Mouse (Mus musculus) gastrocnemius, adult 18-20 months (tissue): ENCODE measurements around the gene Srgap1. TPM values are rescaled to one million over a fixed set of nuclear protein-coding genes. Genes with fewer than 3 reads are reported as not detected.

ENCODE experiments used
- DNase-seq: peaks from one replicate; pipeline ENCODE4 v3.0.0; 2021; ENCODE audit warnings: low spot score
- total RNA-seq, 2 experiments: library from RNA; stranded (reverse); gene quantifications; 2 replicates each; pipeline ENCODE4 v1.2.3; 2021

The Srgap1 gene
- total RNA-seq, 2 experiments from 2014 or later, result 0.50 to 0.62 TPM

- no peak for DNase-seq
Measured at GRCm38 (mm10) chr10:121970912-121971311, 76.2 kb downstream of the Srgap1 start.

GRCm38 (mm10) chr10:121964114-121964513, 83.0 kb downstream of the Srgap1 start:
- no peak for DNase-seq

GRCm38 (mm10) chr10:121962053-121962452, 85.1 kb downstream of the Srgap1 start:
- no peak for DNase-seq

- DNase-seq, result peak; percentile 14
Measured at GRCm38 (mm10) chr10:121961121-121961893, 85.8 kb downstream of the Srgap1 start.

- no peak for DNase-seq
Measured at GRCm38 (mm10) chr10:121958741-121959140, 88.4 kb downstream of the Srgap1 start.

- DNase-seq, result no peak
Measured at GRCm38 (mm10) chr10:121956505-121956904, 90.6 kb downstream of the Srgap1 start.

- no peak for DNase-seq
Measured at GRCm38 (mm10) chr10:121955730-121956129, 91.4 kb downstream of the Srgap1 start.

- DNase-seq, result no peak
Measured at GRCm38 (mm10) chr10:121954877-121955276, 92.2 kb downstream of the Srgap1 start.

GRCm38 (mm10) chr10:121953041-121953440, 94.1 kb downstream of the Srgap1 start:
- no peak for DNase-seq

GRCm38 (mm10) chr10:121946173-121946572, 100.9 kb downstream of the Srgap1 start:
- DNase-seq, result no peak

- DNase-seq, result no peak
Measured at GRCm38 (mm10) chr10:121931909-121932308, 115.2 kb downstream of the Srgap1 start.

GRCm38 (mm10) chr10:121926094-121926493, 121.0 kb downstream of the Srgap1 start:
- DNase-seq, result no peak

GRCm38 (mm10) chr10:121919016-121919415, 128.1 kb downstream of the Srgap1 start:
- no peak for DNase-seq

- no peak for DNase-seq
Measured at GRCm38 (mm10) chr10:121918579-121918978, 128.5 kb downstream of the Srgap1 start.

- DNase-seq, result no peak
Measured at GRCm38 (mm10) chr10:121915530-121915929, 131.6 kb downstream of the Srgap1 start.

GRCm38 (mm10) chr10:121904137-121904536, 143.0 kb downstream of the Srgap1 start:
- peak; percentile 47 for DNase-seq

- DNase-seq, result peak; percentile 28
Measured at GRCm38 (mm10) chr10:121902651-121903050, 144.5 kb downstream of the Srgap1 start.

- no peak for DNase-seq
Measured at GRCm38 (mm10) chr10:121900772-121901171, 146.3 kb downstream of the Srgap1 start.

GRCm38 (mm10) chr10:121899706-121900105, 147.4 kb downstream of the Srgap1 start:
- no peak for DNase-seq

GRCm38 (mm10) chr10:121897835-121898370, 149.2 kb downstream of the Srgap1 start:
- DNase-seq, result no peak

- no peak for DNase-seq
Measured at GRCm38 (mm10) chr10:121891390-121892067, 155.6 kb downstream of the Srgap1 start.

GRCm38 (mm10) chr10:121890061-121890460, 157.1 kb downstream of the Srgap1 start:
- no peak for DNase-seq

- DNase-seq, result no peak
Measured at GRCm38 (mm10) chr10:121886805-121887204, 160.3 kb downstream of the Srgap1 start.
